8 mouse cellular contexts compared by ENCODE assay signal in the genomic region with DNA sequence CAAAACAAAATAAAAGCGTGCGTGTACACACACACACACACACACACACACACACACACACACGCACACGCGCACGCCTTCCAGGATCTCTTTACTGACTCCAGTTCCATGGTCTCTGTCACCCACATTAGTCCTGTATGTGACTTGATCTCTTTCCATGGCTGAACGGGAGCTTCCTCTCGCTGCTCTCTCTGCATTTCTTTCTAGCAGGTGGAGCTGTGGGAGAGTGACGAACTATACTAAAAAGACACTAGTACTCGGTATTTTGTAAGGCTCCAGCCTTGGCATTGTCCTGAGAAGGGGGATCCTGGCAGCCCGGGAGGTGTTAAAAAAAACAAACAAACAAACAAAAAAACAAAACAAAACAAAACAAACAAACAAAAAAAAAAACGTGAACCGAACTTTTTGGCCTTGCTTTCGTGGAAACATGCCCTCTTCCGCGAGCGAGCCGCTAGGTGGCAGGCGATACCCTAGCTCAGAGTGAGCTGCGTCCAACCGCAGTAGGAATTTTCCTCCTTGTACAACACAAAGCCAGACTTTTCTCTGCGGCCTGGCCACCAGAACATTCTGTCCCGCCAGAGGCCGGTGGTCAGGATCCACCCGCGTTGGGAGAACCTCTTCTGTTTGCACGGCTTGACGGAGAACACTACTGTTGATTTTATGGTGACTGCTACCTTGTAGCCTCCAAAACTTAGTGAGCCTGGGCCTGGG. TPM values are rescaled to one million over a fixed set of nuclear protein-coding genes. Genes with fewer than 3 reads are reported as not detected.
DNase-seq lines count a peak whose midpoint lies in the region; ATAC-seq and TF ChIP-seq lines count a peak whose summit lies in the region.

No protein-coding gene starts in this region.

- peak; percentile 88 for TF ChIP-seq CTCF in olfactory bulb, adult 2 months (IDR thresholded peaks at IDR 0.05; ENCODE audit: insufficient read depth, low read depth, low read length)

- H3K4me1 ChIP-seq in lung, embryonic 15.5 days, result peaks cover 10% of the 10 kb centered on the region
- H3K4me1 ChIP-seq in olfactory bulb, adult 2 months (ENCODE audit: control insufficient read depth, insufficient read depth, low read length), result peaks cover 4% of the 10 kb centered on the region; the same call in 1 of the 2 replicates

- no peaks in the 10 kb centered on the region for H3K36me3 ChIP-seq in lung, embryonic 15.5 days

- no peak for TF ChIP-seq POLR2A in olfactory bulb, adult 2 months (IDR thresholded peaks at IDR 0.05; ENCODE audit: insufficient read depth, low read depth, low read length)

- no peaks in the 10 kb centered on the region for H3K9me3 ChIP-seq in lung, embryonic 15.5 days

- H3K27me3 ChIP-seq in lung, embryonic 15.5 days, result no peaks in the 10 kb centered on the region

- ATAC-seq in hematopoietic stem cell, adult 5-6 weeks (replicated peaks in 1 of 2; ENCODE audit: insufficient read depth in 1 of 2, low FRiP score in 2 of 2, low TSS enrichment in 1 of 2, low read depth in 1 of 2, poor library complexity in 2 of 2, severe bottlenecking in 2 of 2), result peak; percentile 63 to 65; a peak in 3 of 4 replicates
- ATAC-seq in lung, embryonic 15.5 days (ENCODE audit: borderline replicate concordance, extremely low read depth, low FRiP score, low TSS enrichment), result peak; percentile 79

- DNase-seq in ES-CJ7 (ENCODE audit: low read depth, low spot score), result peak; percentile 80
- peak; percentile 82 for DNase-seq in cerebellum, adult 8-10 months
- DNase-seq in forelimb bud, embryonic 11.5 days (ENCODE audit: low read depth, low spot score), result peak; percentile 82
- DNase-seq in layer of hippocampus, adult 8-10 months (ENCODE audit: low spot score in 2 of 2), result peak; percentile 68 to 82
- DNase-seq in thymus, postnatal 0 days (ENCODE audit: low spot score), result peak; percentile 82

- WGBS in lung, embryonic 15.5 days, result 26% methylated on average over 28 of the region's 28 CpGs
- WGBS in olfactory bulb, adult 2 months, result 24% methylated on average over 28 of the region's 28 CpGs

- peak overlapping the region; percentile 49 for H3K4me2 ChIP-seq in lung, embryonic 15.5 days

- H3K9ac ChIP-seq in lung, embryonic 15.5 days, result no peak overlapping the region

- H3K27ac ChIP-seq in lung, embryonic 15.5 days, result no peak overlapping the region
- no peak overlapping the region for H3K27ac ChIP-seq in olfactory bulb, adult 2 months (ENCODE audit: insufficient read depth, low read depth, low read length)

- peak overlapping the region; percentile 8; the same call in 1 of the 2 replicates for H3K4me3 ChIP-seq in lung, embryonic 15.5 days
- no peak overlapping the region for H3K4me3 ChIP-seq in olfactory bulb, adult 2 months (ENCODE audit: insufficient read depth, low read depth, low read length)

RNA-seq across cellular contexts. Expression of a gene that starts 9.9 kb away (rescaled TPM):
- total RNA-seq in hematopoietic stem cell, adult 5-6 weeks (2017), result 2.0 and 2.8 TPM in 2 replicates
- total RNA-seq in layer of hippocampus, adult 8-10 months (2022), result 10 to 100 TPM; 31.3 to 38.5 (median 34.4) TPM
- 4.4 and 6.7 TPM in 2 replicates for polyA plus RNA-seq in lung, embryonic 15.5 days (2015; fragmentation: Nextera tagmentation; extraction: Ambion mirVana)
- polyA plus RNA-seq in olfactory bulb, adult 2 months (2012; ENCODE audit: insufficient read depth, insufficient read length, low replicate concordance, missing spikeins), result not detected in 2 replicates
- 368 and 376 TPM in 2 replicates for polyA plus RNA-seq in thymus, postnatal 0 days (2015; fragmentation: Nextera tagmentation; extraction: Ambion mirVana)

RNA-seq across cellular contexts. Expression of a gene that starts 40.4 kb away (rescaled TPM):
- 48.4 and 59.8 TPM in 2 replicates for total RNA-seq in hematopoietic stem cell, adult 5-6 weeks (2017)
- 100 to 1,000 TPM; 216 to 243 (median 233) TPM for total RNA-seq in layer of hippocampus, adult 8-10 months (2022)
- polyA plus RNA-seq in lung, embryonic 15.5 days (2015; fragmentation: Nextera tagmentation; extraction: Ambion mirVana), result 15.3 and 16.2 TPM in 2 replicates
- polyA plus RNA-seq in olfactory bulb, adult 2 months (2012; ENCODE audit: insufficient read depth, insufficient read length, low replicate concordance, missing spikeins), result 99.5 and 211 TPM in 2 replicates
- 17.2 and 23.6 TPM in 2 replicates for polyA plus RNA-seq in thymus, postnatal 0 days (2015; fragmentation: Nextera tagmentation; extraction: Ambion mirVana)

RNA-seq across cellular contexts. Expression of a gene that starts 51.5 kb away (rescaled TPM):
- total RNA-seq in hematopoietic stem cell, adult 5-6 weeks (2017), result 128 and 154 TPM in 2 replicates
- total RNA-seq in layer of hippocampus, adult 8-10 months (2022), result 10 to 100 TPM; 80.7 to 94.0 (median 88.3) TPM
- 181 and 191 TPM in 2 replicates for polyA plus RNA-seq in lung, embryonic 15.5 days (2015; fragmentation: Nextera tagmentation; extraction: Ambion mirVana)
- not detected in 2 replicates for polyA plus RNA-seq in olfactory bulb, adult 2 months (2012; ENCODE audit: insufficient read depth, insufficient read length, low replicate concordance, missing spikeins)
- 244 and 247 TPM in 2 replicates for polyA plus RNA-seq in thymus, postnatal 0 days (2015; fragmentation: Nextera tagmentation; extraction: Ambion mirVana)

Comparison
In these comparisons a context has a peak if more than half of its experiments do, and no peak if none do; other contexts are left out.
1. RNA of a gene that starts 9.9 kb away (polyA plus RNA-seq): 368 to 376 TPM in thymus, postnatal 0 days and not detected in olfactory bulb, adult 2 months; 4.4 to 6.7 TPM in lung, embryonic 15.5 days; every median in the first group is over 10 times any median in the second.
2. Peak in every context shown above with its lines, with median percentiles within 50 percentile points of each other: DNase-seq.